In genomic region chr1:64875712-64876111, GRCm38 (mm10) we compare ENCODE assay signal across 12 mouse cellular contexts.
DNase-seq lines count a peak whose midpoint lies in the region; ATAC-seq and TF ChIP-seq lines count a peak whose summit lies in the region.
"Had no signal": no experiment of that assay in that cellular context is flagged by ENCODE, and none has a peak within 500 bp of the region (broad histone marks: within the 10 kb centered on the region; RNA-seq: fewer than 3 reads in every experiment).

No protein-coding gene starts in this region.

- no peak overlapping the region for H3K4me2 ChIP-seq in liver, postnatal 0 days (ENCODE audit: low read depth, low read length)
- H3K4me2 ChIP-seq in limb, embryonic 15.5 days, result no peak overlapping the region
- H3K4me2 ChIP-seq in hindbrain, embryonic 11.5 days (replicated peaks; ENCODE audit: low read depth, low read length), result no peak overlapping the region
- H3K4me2 ChIP-seq: intestine, embryonic 15.5 days; liver, embryonic 15.5 days had no signal

- intact Hi-C loops in heart, postnatal 25 days (cut with DNase I), result no loop called here

- no peaks in the 10 kb centered on the region for H3K9me3 ChIP-seq in heart, embryonic 10.5 days
- no peaks in the 10 kb centered on the region for H3K9me3 ChIP-seq in liver, postnatal 0 days (ENCODE audit: low read length)
- no peaks in the 10 kb centered on the region for H3K9me3 ChIP-seq in limb, embryonic 15.5 days
- no peaks in the 10 kb centered on the region for H3K9me3 ChIP-seq in hindbrain, embryonic 11.5 days (ENCODE audit: control insufficient read depth, low read length)
- H3K9me3 ChIP-seq: intestine, embryonic 15.5 days; liver, embryonic 15.5 days had no signal

- H3K9ac ChIP-seq in liver, postnatal 0 days (replicated peaks), result no peak overlapping the region
- no peak overlapping the region for H3K9ac ChIP-seq in limb, embryonic 15.5 days
- no peak overlapping the region for H3K9ac ChIP-seq in hindbrain, embryonic 11.5 days (ENCODE audit: low read depth, low read length)
- H3K9ac ChIP-seq: intestine, embryonic 15.5 days; liver, embryonic 15.5 days had no signal

- 0 out of 2 replicates have a peak, but pooled peaks cover 3% of the 10 kb centered on the region for H3K36me3 ChIP-seq in heart, embryonic 10.5 days
- H3K36me3 ChIP-seq in liver, postnatal 0 days (replicated peaks; ENCODE audit: insufficient read depth, low read length), result no peaks in the 10 kb centered on the region
- no peaks in the 10 kb centered on the region for H3K36me3 ChIP-seq in limb, embryonic 15.5 days
- H3K36me3 ChIP-seq in hindbrain, embryonic 11.5 days (ENCODE audit: control insufficient read depth, insufficient read depth, low read length), result no peaks in the 10 kb centered on the region
- H3K36me3 ChIP-seq: intestine, embryonic 15.5 days; liver, embryonic 15.5 days had no signal

- no peak for DNase-seq in heart, embryonic 10.5 days (ENCODE audit: low spot score)
- DNase-seq in heart, postnatal 25 days (ENCODE audit: low spot score), result no peak
- DNase-seq in liver, postnatal 0 days, result no peak
- no peak for DNase-seq in liver
- DNase-seq in MN1 (ENCODE audit: low spot score), result peak; percentile 25
- no peak for DNase-seq in hindbrain, embryonic 11.5 days (ENCODE audit: low spot score)
- DNase-seq in spleen, postnatal 36 days (ENCODE audit: low spot score in 2 of 2), result no peak
- DNase-seq: cerebellum, adult 11-12 months; right cerebral cortex, adult 18-20 months had no signal

- H3K27me3 ChIP-seq in heart, embryonic 10.5 days (ENCODE audit: insufficient read depth, poor library complexity, severe bottlenecking), result no peaks in the 10 kb centered on the region
- H3K27me3 ChIP-seq in liver, postnatal 0 days (ENCODE audit: insufficient read depth, low read length), result no peaks in the 10 kb centered on the region
- H3K27me3 ChIP-seq in limb, embryonic 15.5 days, result no peaks in the 10 kb centered on the region
- no peaks in the 10 kb centered on the region for H3K27me3 ChIP-seq in hindbrain, embryonic 11.5 days (ENCODE audit: control insufficient read depth, insufficient read depth, low read length)
- H3K27me3 ChIP-seq: intestine, embryonic 15.5 days; liver, embryonic 15.5 days had no signal

- peaks cover 14% of the 10 kb centered on the region for H3K4me1 ChIP-seq in heart, embryonic 10.5 days
- H3K4me1 ChIP-seq in liver, postnatal 0 days (ENCODE audit: insufficient read depth), result peaks cover 3% of the 10 kb centered on the region; the same call in 1 of the 2 replicates
- H3K4me1 ChIP-seq in limb, embryonic 15.5 days, result no peaks in the 10 kb centered on the region
- no peaks in the 10 kb centered on the region for H3K4me1 ChIP-seq in hindbrain, embryonic 11.5 days (replicated peaks; ENCODE audit: control insufficient read depth, insufficient read depth, low read length)

- no peak for TF ChIP-seq EP300 in liver, postnatal 0 days (IDR thresholded peaks at IDR 0.05; ENCODE audit: low read depth)

- no peak for TF ChIP-seq CTCF in liver, postnatal 0 days (IDR thresholded peaks at IDR 0.05; ENCODE audit: low read depth)

- no peak for ATAC-seq in liver, postnatal 0 days
- ATAC-seq in limb, embryonic 15.5 days (ENCODE audit: insufficient number of reproducible peaks, low FRiP score, low TSS enrichment, low read depth), result peak; percentile 36; the same call in 1 of the 2 replicates
- ATAC-seq in hindbrain, embryonic 11.5 days (ENCODE audit: low FRiP score), result no peak

- H3K4me3 ChIP-seq in heart, embryonic 10.5 days, result no peak overlapping the region
- no peak overlapping the region for H3K4me3 ChIP-seq in liver, postnatal 0 days (ENCODE audit: low read depth, low read length)
- no peak overlapping the region for H3K4me3 ChIP-seq in limb, embryonic 15.5 days
- H3K4me3 ChIP-seq in hindbrain, embryonic 11.5 days (ENCODE audit: low read depth, low read length), result no peak overlapping the region
- H3K4me3 ChIP-seq: intestine, embryonic 15.5 days; liver, embryonic 15.5 days had no signal

- peak overlapping the region; percentile 39 for H3K27ac ChIP-seq in heart, embryonic 10.5 days
- H3K27ac ChIP-seq in liver, postnatal 0 days (ENCODE audit: low read depth), result peak overlapping the region; percentile 9; the same call in 1 of the 2 replicates
- H3K27ac ChIP-seq in limb, embryonic 15.5 days, result no peak overlapping the region
- no peak overlapping the region for H3K27ac ChIP-seq in hindbrain, embryonic 11.5 days (ENCODE audit: low read depth, low read length)
- H3K27ac ChIP-seq: intestine, embryonic 15.5 days; liver, embryonic 15.5 days had no signal

- WGBS in heart, embryonic 10.5 days, result 75% methylated on average over 5 of the region's 5 CpGs
- WGBS in liver, postnatal 0 days (ENCODE audit: insufficient replicate concordance), result 52% methylated on average over 5 of the region's 5 CpGs
- 53% methylated on average over 5 of the region's 5 CpGs for WGBS in limb, embryonic 15.5 days
- 87% methylated on average over 5 of the region's 5 CpGs for WGBS in hindbrain, embryonic 11.5 days

Comparison
In these comparisons a context has a peak if more than half of its experiments do, and no peak if none do; other contexts are left out.
1. H3K27ac ChIP-seq: peak in heart, embryonic 10.5 days (single experiment) and liver, postnatal 0 days (single experiment); none in limb, embryonic 15.5 days (single experiment) and hindbrain, embryonic 11.5 days (single experiment).